In genomic region chr12:104066241-104066640, GRCm38 (mm10) we compare ENCODE assay signal across 8 mouse cellular contexts. TPM values are rescaled to one million over a fixed set of nuclear protein-coding genes. Genes with fewer than 3 reads are reported as not detected.
DNase-seq lines count a peak whose midpoint lies in the region; ATAC-seq lines count a peak whose summit lies in the region.

No protein-coding gene starts in this region.

- DNase-seq in neural tube, embryonic 10.5 days (ENCODE audit: extremely low spot score, low spot score) = peak; percentile 72
- DNase-seq in adipocyte (ENCODE audit: low spot score) = peak; percentile 66
- peak; percentile 49 to 54 for DNase-seq in lung, adult 18-20 months
- DNase-seq in retina, postnatal 1 day = peak; percentile 79
- DNase-seq in gastrocnemius, adult 8-10 months (ENCODE audit: low spot score in 2 of 2) = no peak

- peaks cover 13% of the 10 kb centered on the region for H3K4me1 ChIP-seq in neural tube, embryonic 15.5 days
- H3K4me1 ChIP-seq in intestine, embryonic 15.5 days (replicated peaks) = no peaks in the 10 kb centered on the region

- no peaks in the 10 kb centered on the region for H3K27me3 ChIP-seq in neural tube, embryonic 15.5 days (replicated peaks)
- H3K27me3 ChIP-seq in intestine, embryonic 15.5 days (replicated peaks) = no peaks in the 10 kb centered on the region

- no peak overlapping the region for H3K4me3 ChIP-seq in neural tube, embryonic 15.5 days (replicated peaks)
- no peak overlapping the region for H3K4me3 ChIP-seq in intestine, embryonic 15.5 days (replicated peaks)

- H3K27ac ChIP-seq in neural tube, embryonic 15.5 days (replicated peaks) = no peak overlapping the region
- H3K27ac ChIP-seq in intestine, embryonic 15.5 days = no peak overlapping the region

- 22% methylated on average over 8 of the region's 8 CpGs for WGBS in neural tube, embryonic 15.5 days
- WGBS in intestine, embryonic 15.5 days = 12% methylated on average over 8 of the region's 8 CpGs

- ATAC-seq in neural tube, embryonic 15.5 days (ENCODE audit: low FRiP score) = no peak
- peak; percentile 58 for ATAC-seq in common myeloid progenitor, adult 5-6 weeks (replicated peaks; ENCODE audit: low read depth, poor library complexity, severe bottlenecking)
- peak; percentile 9; the same call in 1 of the 2 replicates for ATAC-seq in intestine, embryonic 15.5 days

- no peak overlapping the region for H3K4me2 ChIP-seq in neural tube, embryonic 15.5 days
- H3K4me2 ChIP-seq in intestine, embryonic 15.5 days (replicated peaks) = no peak overlapping the region

- no peaks in the 10 kb centered on the region for H3K36me3 ChIP-seq in neural tube, embryonic 15.5 days
- no peaks in the 10 kb centered on the region for H3K36me3 ChIP-seq in intestine, embryonic 15.5 days

- H3K9me3 ChIP-seq in neural tube, embryonic 15.5 days (replicated peaks) = no peaks in the 10 kb centered on the region
- H3K9me3 ChIP-seq in intestine, embryonic 15.5 days = no peaks in the 10 kb centered on the region

- H3K9ac ChIP-seq in neural tube, embryonic 15.5 days (replicated peaks) = no peak overlapping the region
- H3K9ac ChIP-seq in intestine, embryonic 15.5 days = no peak overlapping the region

RNA-seq across cellular contexts. Expression of gene Serpina12, which starts 22.0 kb away (rescaled TPM):
- not detected in 2 replicates for polyA plus RNA-seq in neural tube, embryonic 15.5 days (2015; fragmentation: Nextera tagmentation; extraction: Ambion mirVana)
- 0.05 TPM in 1 of 2 replicates, not detected in the other for total RNA-seq in common myeloid progenitor, adult 5-6 weeks (2017)
- not detected in 2 replicates for polyA plus RNA-seq in intestine, embryonic 15.5 days (2015; fragmentation: Nextera tagmentation; extraction: Ambion mirVana)
- total RNA-seq in gastrocnemius, adult 8-10 months (2022) = under 1 TPM in 1 of 4 experiments, not detected in 3; 0.07 TPM

RNA-seq across cellular contexts. Expression of gene Serpina5, which starts 34.7 kb away (rescaled TPM):
- polyA plus RNA-seq in neural tube, embryonic 15.5 days (2015; fragmentation: Nextera tagmentation; extraction: Ambion mirVana) = not detected in 2 replicates
- total RNA-seq in common myeloid progenitor, adult 5-6 weeks (2017) = not detected in 2 replicates
- polyA plus RNA-seq in intestine, embryonic 15.5 days (2015; fragmentation: Nextera tagmentation; extraction: Ambion mirVana) = not detected in 2 replicates
- total RNA-seq in gastrocnemius, adult 8-10 months (2022) = not detected

RNA-seq across cellular contexts. Expression of gene Serpina3a, which starts 46.3 kb away (rescaled TPM):
- polyA plus RNA-seq in neural tube, embryonic 15.5 days (2015; fragmentation: Nextera tagmentation; extraction: Ambion mirVana) = not detected in 2 replicates
- total RNA-seq in common myeloid progenitor, adult 5-6 weeks (2017) = not detected in 2 replicates
- not detected in 2 replicates for polyA plus RNA-seq in intestine, embryonic 15.5 days (2015; fragmentation: Nextera tagmentation; extraction: Ambion mirVana)
- not detected for total RNA-seq in gastrocnemius, adult 8-10 months (2022)

RNA-seq across cellular contexts. Expression of gene Serpina9, which starts 52.7 kb away (rescaled TPM):
- 0.73 TPM in 1 of 2 replicates, not detected in the other for polyA plus RNA-seq in neural tube, embryonic 15.5 days (2015; fragmentation: Nextera tagmentation; extraction: Ambion mirVana)
- total RNA-seq in common myeloid progenitor, adult 5-6 weeks (2017) = not detected in 2 replicates
- not detected in 2 replicates for polyA plus RNA-seq in intestine, embryonic 15.5 days (2015; fragmentation: Nextera tagmentation; extraction: Ambion mirVana)
- not detected for total RNA-seq in gastrocnemius, adult 8-10 months (2022)

Comparison
In these comparisons a context has a peak if more than half of its experiments do, and no peak if none do; other contexts are left out.
1. DNase-seq: peak in neural tube, embryonic 10.5 days (single experiment), adipocyte (single experiment), lung, adult 18-20 months (2 of 2) and retina, postnatal 1 day (single experiment); none in gastrocnemius, adult 8-10 months (0 of 2).